Mouse (Mus musculus) stomach, embryonic 15.5 days (tissue): ENCODE results near the gene Mrps26. TPM values are rescaled to one million over a fixed set of nuclear protein-coding genes. Genes with fewer than 3 reads are reported as not detected.
A peak's percentile ranks its signal among the peaks of the same experiment; 100 is the strongest.

Experiments used
- ATAC-seq: fragments of 200-750 bp; cut with Nextera tagmentation; 2 replicates; pipeline ENCODE4 v1.8.0; 2017; ENCODE audit warnings: low read depth, moderate number of reproducible peaks, moderate TSS enrichment; ENCODE audit not compliant: insufficient read depth, low FRiP score
- H3K27ac ChIP-seq: fragments of 300-500 bp; sonication (generic); 2 replicates; pipeline ENCODE4 v1.5.1; 2015; ENCODE audit warnings: mild to moderate bottlenecking, inconsistent platforms
- H3K27me3 ChIP-seq: fragments of 300-500 bp; sonication (generic); replicated peaks from 2 replicates; pipeline ENCODE4 v1.6.1; 2015; ENCODE audit warnings: inconsistent platforms
- H3K36me3 ChIP-seq: fragments of 300-500 bp; sonication (generic); 2 replicates; pipeline ENCODE4 v1.6.1; 2015; ENCODE audit warnings: inconsistent platforms
- H3K4me1 ChIP-seq: fragments of 300-500 bp; sonication (generic); 2 replicates; pipeline ENCODE4 v1.6.1; 2015; ENCODE audit warnings: inconsistent platforms
- H3K4me2 ChIP-seq: fragments of 300-500 bp; sonication (generic); 2 replicates; pipeline ENCODE4 v1.6.1; 2015; ENCODE audit warnings: mild to moderate bottlenecking, inconsistent platforms
- H3K4me3 ChIP-seq: fragments of 300-500 bp; sonication (generic); replicated peaks from 2 replicates; pipeline ENCODE4 v1.5.1; 2015; ENCODE audit warnings: inconsistent platforms
- H3K9ac ChIP-seq: fragments of 300-500 bp; sonication (generic); 2 replicates; pipeline ENCODE4 v1.6.1; 2015; ENCODE audit warnings: inconsistent platforms
- H3K9me3 ChIP-seq: fragments of 300-500 bp; sonication (generic); 2 replicates; pipeline ENCODE4 v1.6.1; 2016; ENCODE audit warnings: inconsistent platforms
- WGBS: fragments of 180-500 bp; shearing (Covaris S2); methylation state at CpG from one replicate; pipeline ENCODE4 v1.1.7; 2015; 5-methylcytosine and 5-hydroxymethylcytosine counted together
- polyA plus RNA-seq: library from polyadenylated mRNA; unstranded; fragments of >200 nt; fragmentation: Nextera tagmentation; extraction: Ambion mirVana; gene quantifications from 2 replicates; pipeline ENCODE4 v1.2.1, GENCODE M21; 2015

The Mrps26 gene
- polyA plus RNA-seq, 1 experiment from 2014 or later, result 87.4 TPM

GRCm38 (mm10) chr2:130577021-130577420 lies 13.5 kb downstream of the Mrps26 start:
- Histone ChIP-seq H3K4me1 (peaks cover 29% of the 10 kb centered on the region), H3K27me3 (peaks cover 69% of the 10 kb centered on the region), H3K4me3 (peak overlapping the region; percentile 27), H3K36me3 (no peaks in the 10 kb centered on the region), H3K9me3 (no peaks in the 10 kb centered on the region), H3K27ac (no peak overlapping the region), H3K9ac (no peak overlapping the region), H3K4me2 (peak overlapping the region; percentile 53)
- no peak for ATAC-seq
- 12% methylated on average over 9 of the region's 9 CpGs for WGBS

GRCm38 (mm10) chr2:130577632-130578031 lies 14.1 kb downstream of the Mrps26 start:
- ATAC-seq, result peak; percentile 50; the same call in 1 of the 2 replicates
- Histone ChIP-seq H3K4me3 (0 out of 2 replicates have a peak overlapping the region, but pooled peaks have one; percentile 3), H3K27ac (no peak overlapping the region), H3K9me3 (no peaks in the 10 kb centered on the region), H3K36me3 (no peaks in the 10 kb centered on the region), H3K4me1 (peaks cover 29% of the 10 kb centered on the region), H3K4me2 (peak overlapping the region; percentile 13; the same call in 1 of the 2 replicates), H3K9ac (no peak overlapping the region), H3K27me3 (peaks cover 75% of the 10 kb centered on the region)
- WGBS, result 4% methylated on average over 12 of the region's 12 CpGs

- H3K27me3 ChIP-seq, result peaks cover 80% of the 10 kb centered on the region
- 8% methylated on average over 11 of the region's 11 CpGs for WGBS
- H3K4me1 ChIP-seq, result peaks cover 29% of the 10 kb centered on the region
- H3K36me3 ChIP-seq, result no peaks in the 10 kb centered on the region
- H3K9ac ChIP-seq, result no peak overlapping the region
- ATAC-seq, result no peak
- no peak overlapping the region for H3K4me2 ChIP-seq
- H3K4me3 ChIP-seq, result no peak overlapping the region
- H3K9me3 ChIP-seq, result no peaks in the 10 kb centered on the region
- H3K27ac ChIP-seq, result no peak overlapping the region
Observed at GRCm38 (mm10) chr2:130578148-130578547, 14.6 kb downstream of the Mrps26 start.

- 12% methylated on average over 8 of the region's 8 CpGs for WGBS
- Histone ChIP-seq H3K27ac (no peak overlapping the region), H3K4me2 (peak overlapping the region; percentile 51; the same call in 1 of the 2 replicates), H3K4me3 (no peak overlapping the region), H3K36me3 (no peaks in the 10 kb centered on the region), H3K9me3 (no peaks in the 10 kb centered on the region), H3K9ac (no peak overlapping the region), H3K27me3 (peaks cover 80% of the 10 kb centered on the region), H3K4me1 (peaks cover 29% of the 10 kb centered on the region)
- ATAC-seq, result no peak
Observed at GRCm38 (mm10) chr2:130579791-130580190, 16.2 kb downstream of the Mrps26 start.

GRCm38 (mm10) chr2:130581201-130581600 lies 17.7 kb downstream of the Mrps26 start:
- 2% methylated on average over 16 of the region's 16 CpGs for WGBS
- peak overlapping the region; percentile 51 for H3K4me2 ChIP-seq
- no peak for ATAC-seq

GRCm38 (mm10) chr2:130582552-130582951 lies 19.0 kb downstream of the Mrps26 start, which contains the start of gene Avp:
TSS of gene Avp (minus strand) at chr2:130582554.
- ATAC-seq, result no peak
- Histone ChIP-seq H3K36me3 (no peaks in the 10 kb centered on the region), H3K4me3 (no peak within 1 kb of the TSS; the same call in 1 of the 2 replicates), H3K27me3 (peaks cover 54% of the 10 kb centered on the region), H3K27ac (no peak within 1 kb of the TSS), H3K9ac (no peak within 1 kb of the TSS), H3K4me1 (peaks cover 16% of the 10 kb centered on the region), H3K9me3 (no peaks in the 10 kb centered on the region), H3K4me2 (no peak within 1 kb of the TSS)
- 27% methylated on average over 10 of the region's 10 CpGs for WGBS

More at GRCm38 (mm10) chr2:130581201-130581600, 17.7 kb downstream of the Mrps26 start:
- H3K4me3 ChIP-seq, result peak overlapping the region; percentile 33
- H3K9ac ChIP-seq, result no peak overlapping the region
- H3K9me3 ChIP-seq, result no peaks in the 10 kb centered on the region
- H3K27me3 ChIP-seq, result peaks cover 67% of the 10 kb centered on the region
- H3K27ac ChIP-seq, result no peak overlapping the region
- H3K36me3 ChIP-seq, result no peaks in the 10 kb centered on the region
- peaks cover 27% of the 10 kb centered on the region for H3K4me1 ChIP-seq

- H3K27me3 ChIP-seq, result peaks cover 40% of the 10 kb centered on the region
- no peak for ATAC-seq
- 72% methylated on average over 10 of the region's 10 CpGs for WGBS
- H3K4me2 ChIP-seq, result no peak overlapping the region
- no peak overlapping the region for H3K27ac ChIP-seq
- peaks cover 14% of the 10 kb centered on the region for H3K4me1 ChIP-seq
- H3K4me3 ChIP-seq, result no peak overlapping the region
- no peaks in the 10 kb centered on the region for H3K9me3 ChIP-seq
- no peak overlapping the region for H3K9ac ChIP-seq
- no peaks in the 10 kb centered on the region for H3K36me3 ChIP-seq
Observed at GRCm38 (mm10) chr2:130583902-130584560, 20.5 kb downstream of the Mrps26 start.

- Histone ChIP-seq H3K4me3 (no peak overlapping the region), H3K36me3 (peaks cover 7% of the 10 kb centered on the region; the same call in 1 of the 2 replicates), H3K27me3 (peaks cover 20% of the 10 kb centered on the region), H3K27ac (no peak overlapping the region), H3K9ac (no peak overlapping the region), H3K9me3 (no peaks in the 10 kb centered on the region), H3K4me1 (peaks cover 2% of the 10 kb centered on the region; the same call in 1 of the 2 replicates), H3K4me2 (no peak overlapping the region)
- ATAC-seq, result no peak
- WGBS, result 78% methylated on average over 6 of the region's 6 CpGs
Observed at GRCm38 (mm10) chr2:130586016-130586415, 22.5 kb downstream of the Mrps26 start.

GRCm38 (mm10) chr2:130588373-130588772 lies 24.8 kb downstream of the Mrps26 start:
- WGBS, result 70% methylated on average over 2 of the region's 2 CpGs
- Histone ChIP-seq H3K27ac (no peak overlapping the region), H3K4me1 (no peaks in the 10 kb centered on the region), H3K9me3 (no peaks in the 10 kb centered on the region), H3K4me3 (no peak overlapping the region), H3K4me2 (no peak overlapping the region), H3K27me3 (no peaks in the 10 kb centered on the region), H3K36me3 (peaks cover 13% of the 10 kb centered on the region; the same call in 1 of the 2 replicates), H3K9ac (no peak overlapping the region)
- ATAC-seq, result no peak

GRCm38 (mm10) chr2:130589157-130589556 lies 25.6 kb downstream of the Mrps26 start:
- ATAC-seq, result no peak
- no peaks in the 10 kb centered on the region for H3K4me1 ChIP-seq
- H3K27ac ChIP-seq, result no peak overlapping the region
- whole genome bisulfite sequencing, result 62% methylated on average over 4 of the region's 4 CpGs
- H3K27me3 ChIP-seq, result no peaks in the 10 kb centered on the region
- peaks cover 13% of the 10 kb centered on the region; the same call in 1 of the 2 replicates for H3K36me3 ChIP-seq
- no peaks in the 10 kb centered on the region for H3K9me3 ChIP-seq
- no peak overlapping the region for H3K4me3 ChIP-seq
- no peak overlapping the region for H3K9ac ChIP-seq
- no peak overlapping the region for H3K4me2 ChIP-seq

GRCm38 (mm10) chr2:130589761-130590160 lies 26.2 kb downstream of the Mrps26 start:
- H3K9me3 ChIP-seq, result no peaks in the 10 kb centered on the region
- 77% methylated on average over 2 of the region's 2 CpGs for WGBS
- no peaks in the 10 kb centered on the region for H3K4me1 ChIP-seq

GRCm38 (mm10) chr2:130591016-130591415 lies 27.5 kb downstream of the Mrps26 start:
- Histone ChIP-seq H3K4me2 (no peak overlapping the region), H3K27ac (no peak overlapping the region), H3K36me3 (peaks cover 17% of the 10 kb centered on the region; the same call in 1 of the 2 replicates), H3K9me3 (no peaks in the 10 kb centered on the region), H3K4me3 (no peak overlapping the region), H3K4me1 (no peaks in the 10 kb centered on the region), H3K9ac (no peak overlapping the region), H3K27me3 (no peaks in the 10 kb centered on the region)
- WGBS, result 95% methylated on average over 2 of the region's 2 CpGs
- ATAC-seq, result no peak

More at GRCm38 (mm10) chr2:130589761-130590160, 26.2 kb downstream of the Mrps26 start:
- Histone ChIP-seq H3K27ac (no peak overlapping the region), H3K27me3 (no peaks in the 10 kb centered on the region), H3K4me3 (no peak overlapping the region), H3K9ac (no peak overlapping the region), H3K4me2 (no peak overlapping the region), H3K36me3 (peaks cover 13% of the 10 kb centered on the region; the same call in 1 of the 2 replicates)
- ATAC-seq, result no peak
